Mouse (Mus musculus) brain, embryonic 14.5 days (tissue): Measurements from ENCODE around the gene Ice2. TPM values are rescaled to one million over a fixed set of nuclear protein-coding genes. Genes with fewer than 3 reads are reported as not detected.
A peak's percentile ranks its signal among the peaks of the same experiment; 100 is the strongest.

Source experiments
- DNase-seq: peaks from one replicate; pipeline ENCODE4 v3.0.0-alpha.2; 2011; ENCODE audit warnings: low read depth
- CTCF ChIP-seq: fragments of 200-500 bp; IDR thresholded peaks from 2 replicates; pipeline ENCODE4 v1.5.1; 2012; ENCODE audit warnings: inconsistent platforms, mild to moderate bottlenecking, moderate library complexity, borderline replicate concordance; ENCODE audit not compliant: insufficient read depth, insufficient read length; ENCODE audit errors: extremely low read depth
- POLR2A ChIP-seq: fragments of 200-500 bp; IDR thresholded peaks from 2 replicates; pipeline ENCODE4 v1.6.1; 2012; ENCODE audit warnings: mild to moderate bottlenecking, inconsistent platforms, borderline replicate concordance; ENCODE audit not compliant: poor library complexity, insufficient read depth, insufficient read length, severe bottlenecking; ENCODE audit errors: extremely low read depth
- polyA plus RNA-seq: library from polyadenylated mRNA; depleted of rRNA; stranded (reverse); fragments of >200 nt; gene quantifications from 2 replicates; pipeline ENCODE4 v1.2.3, GENCODE M21; 2012; rRNA removed

The Ice2 gene
- polyA plus RNA-seq, 1 experiment = 9.2 TPM

DNA sequence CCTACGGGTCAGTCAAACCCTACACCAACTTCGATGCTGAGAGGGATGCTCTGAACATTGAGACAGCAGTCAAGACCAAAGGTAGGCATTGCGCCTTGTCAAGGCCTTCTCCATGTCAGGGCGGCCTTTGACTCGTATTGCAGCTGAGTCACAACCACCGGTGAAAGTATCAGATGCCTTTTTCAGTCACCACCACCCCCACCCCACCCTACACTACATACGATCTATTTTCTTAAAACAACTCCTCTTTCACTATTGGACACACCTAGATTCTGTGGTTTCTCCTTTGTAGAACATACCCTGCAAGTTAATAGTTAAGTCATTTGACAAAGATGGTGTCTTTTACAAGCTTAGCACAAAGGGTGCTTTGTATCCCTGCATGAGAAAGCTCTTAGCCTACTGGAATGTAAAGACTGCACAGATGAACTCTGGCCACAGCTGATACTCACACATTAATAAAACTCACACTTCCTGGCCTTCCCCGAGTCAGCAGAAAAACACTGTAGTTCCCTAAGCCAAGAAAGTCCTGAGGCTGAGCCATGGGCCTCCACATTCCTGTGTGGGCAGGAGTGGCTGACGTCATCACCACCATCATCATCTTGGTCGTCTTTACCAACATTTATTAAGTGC lies 69.7 kb downstream of the Ice2 start:
- no peak for TF ChIP-seq CTCF
- TF ChIP-seq POLR2A = no peak
- no peak for DNase-seq

GRCm38 (mm10) chr9:69468991-69469390 lies 71.3 kb downstream of the Ice2 start:
- TF ChIP-seq POLR2A (no peak), CTCF (no peak)
- peak; percentile 84 for DNase-seq

DNA sequence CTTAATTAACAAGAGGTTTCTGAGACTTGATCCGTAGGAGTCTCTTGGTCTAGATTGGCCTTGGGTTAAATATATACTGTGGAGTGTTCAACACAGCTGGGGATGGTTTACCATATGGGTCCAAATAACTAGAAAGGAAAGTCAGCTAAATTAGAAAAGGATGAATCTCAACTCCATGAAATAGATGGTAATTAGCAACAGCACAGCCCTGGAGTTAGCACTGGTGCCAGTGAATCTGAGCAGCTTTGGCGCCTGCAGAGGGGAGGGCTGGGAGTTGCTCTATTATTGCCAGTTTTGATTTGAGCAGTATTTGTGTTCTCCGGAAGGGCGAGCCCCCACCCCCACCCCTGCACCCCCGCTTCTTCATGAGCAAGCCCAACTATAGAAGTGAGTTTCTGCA lies 72.7 kb downstream of the Ice2 start:
- peak; percentile 48 for DNase-seq
- TF ChIP-seq POLR2A (no peak), CTCF (no peak)

- no peak for DNase-seq
- TF ChIP-seq CTCF = no peak
- TF ChIP-seq POLR2A = no peak
These were observed 73.2 kb downstream of the Ice2 start for GRCm38 (mm10) chr9:69470921-69471320.

DNA sequence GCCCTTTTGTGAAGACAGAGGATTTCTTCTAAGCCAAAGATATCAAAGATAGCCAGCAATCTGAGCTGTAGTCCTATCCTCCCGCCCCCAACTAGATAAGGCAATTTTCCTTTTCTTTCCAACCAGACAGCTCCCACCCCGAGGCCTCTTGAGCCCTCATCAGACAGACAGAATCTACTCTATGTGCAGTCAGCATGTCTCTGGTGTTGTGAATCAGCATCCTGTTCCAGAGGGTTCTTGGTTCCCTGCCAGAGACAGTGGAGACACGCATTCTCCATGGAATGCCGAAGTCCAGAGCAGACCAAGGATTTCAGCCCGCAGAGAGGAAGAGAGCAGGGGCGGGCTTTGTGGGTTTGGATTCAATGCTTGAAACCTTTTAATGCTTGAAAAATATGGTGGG lies 75.0 kb downstream of the Ice2 start:
- no peak for DNase-seq
- TF ChIP-seq CTCF = no peak
- TF ChIP-seq POLR2A = no peak

DNA sequence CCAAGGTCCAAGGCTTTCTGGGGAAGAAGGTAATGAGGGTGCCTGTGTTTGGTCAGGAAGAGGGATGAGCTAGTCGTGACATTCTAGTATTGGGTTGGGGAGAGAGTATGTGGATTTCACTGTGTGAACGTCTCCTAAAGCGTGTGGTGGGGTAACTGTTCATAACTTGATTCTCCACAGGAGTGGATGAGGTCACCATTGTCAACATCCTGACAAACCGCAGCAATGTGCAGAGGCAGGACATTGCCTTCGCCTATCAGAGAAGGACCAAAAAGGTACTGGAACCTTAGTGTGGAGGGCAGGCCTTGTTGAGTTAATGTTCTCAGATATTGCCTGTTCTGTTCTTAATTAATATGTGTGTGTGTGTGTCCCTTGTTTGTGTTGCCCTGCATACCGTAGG lies 78.2 kb downstream of the Ice2 start:
- DNase-seq = no peak
- TF ChIP-seq POLR2A (no peak), CTCF (no peak)

GRCm38 (mm10) chr9:69477195-69477823 lies 79.6 kb downstream of the Ice2 start:
- DNase-seq = no peak
- TF ChIP-seq CTCF = no peak
- no peak for TF ChIP-seq POLR2A

DNA sequence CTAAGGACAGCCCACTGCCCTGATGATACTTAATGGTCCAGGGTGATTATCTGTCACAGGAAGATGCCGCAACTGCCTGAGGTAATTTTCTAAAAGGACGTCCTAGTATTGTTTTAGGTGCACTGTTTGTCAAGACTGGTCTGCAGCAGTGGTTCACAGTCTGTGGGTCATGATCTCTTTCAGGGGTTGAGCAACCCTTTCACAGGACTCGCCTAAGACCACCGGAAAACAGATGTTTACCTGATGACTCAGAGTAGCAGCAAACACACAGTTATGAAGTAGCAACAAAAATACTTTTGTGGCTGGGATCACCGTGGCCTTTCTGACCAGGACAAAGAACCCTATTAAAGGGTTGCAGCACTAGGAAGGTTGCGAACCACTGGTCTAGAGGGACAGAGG lies 80.1 kb downstream of the Ice2 start:
- no peak for DNase-seq
- TF ChIP-seq CTCF (no peak), POLR2A (no peak)

GRCm38 (mm10) chr9:69480344-69480743 lies 82.6 kb downstream of the Ice2 start:
- peak; percentile 91 for DNase-seq
- TF ChIP-seq CTCF = peak; percentile 83; the same call in 1 of the 2 replicates
- no peak for TF ChIP-seq POLR2A

Other genes with a start within 250 kb of the Ice2 start
- gene Anxa2, start 55.7 kb downstream of the Ice2 start, polyA plus RNA-seq = 93.5 and 132 TPM in 2 replicates